Mouse (Mus musculus) forebrain, embryonic 14.5 days (tissue): Measurements from ENCODE around the gene Rasgef1b. TPM values are rescaled to one million over a fixed set of nuclear protein-coding genes. Genes with fewer than 3 reads are reported as not detected.
A peak's percentile ranks its signal among the peaks of the same experiment; 100 is the strongest.

Experiments
- ATAC-seq: fragments of 200-750 bp; cut with Nextera tagmentation; 2 replicates; pipeline ENCODE4 v1.8.0; 2017; ENCODE audit warnings: mild to moderate bottlenecking, moderate library complexity
- DNase-seq: peaks from one replicate; pipeline ENCODE4 v3.0.0-alpha.2; 2015; ENCODE audit warnings: low spot score
- H3K27ac ChIP-seq: fragments of 300-500 bp; sonication (generic); 2 replicates; pipeline ENCODE4 v1.5.1; 2014; ENCODE audit warnings: low read depth, mild to moderate bottlenecking, control low read depth, low read length, moderate library complexity
- H3K27me3 ChIP-seq: fragments of 300-500 bp; sonication (generic); replicated peaks from 2 replicates; pipeline ENCODE4 v1.6.1; 2014; ENCODE audit warnings: low read length, control low read depth, mixed read lengths; ENCODE audit not compliant: control insufficient read depth, insufficient read depth
- H3K36me3 ChIP-seq: fragments of 300-500 bp; sonication (generic); 2 replicates; pipeline ENCODE4 v1.6.1; 2014; ENCODE audit warnings: low read length, control low read depth; ENCODE audit not compliant: control insufficient read depth, insufficient read depth
- H3K4me1 ChIP-seq: fragments of 300-500 bp; sonication (generic); 2 replicates; pipeline ENCODE4 v1.6.1; 2014; ENCODE audit warnings: antibody characterized with exemption, low read length, control low read depth; ENCODE audit not compliant: control insufficient read depth, insufficient read depth
- H3K4me2 ChIP-seq: fragments of 300-500 bp; sonication (generic); 2 replicates; pipeline ENCODE4 v1.6.1; 2014; ENCODE audit warnings: mild to moderate bottlenecking, control low read depth, low read length
- H3K4me3 ChIP-seq: fragments of 300-500 bp; sonication (generic); 2 replicates; pipeline ENCODE4 v1.5.1; 2014; ENCODE audit warnings: low read depth, low read length, control low read depth
- H3K9ac ChIP-seq: fragments of 300-500 bp; sonication (generic); 2 replicates; pipeline ENCODE4 v1.6.1; 2014; ENCODE audit warnings: mild to moderate bottlenecking, low read length, control low read depth, moderate library complexity
- H3K9me3 ChIP-seq: fragments of 300-500 bp; sonication (generic); replicated peaks from 2 replicates; pipeline ENCODE4 v1.6.1; 2016; ENCODE audit warnings: low read length, control low read depth, mixed read lengths; ENCODE audit not compliant: control insufficient read depth
- WGBS: fragments of 180-500 bp; shearing (Covaris S2); extraction: QIAGEN DNeasy Blood & Tissue Kit; methylation state at CpG from one replicate; pipeline ENCODE4 v1.1.7; 2014; 5-methylcytosine and 5-hydroxymethylcytosine counted together
- polyA plus RNA-seq: library from polyadenylated mRNA; unstranded; fragments of >200 nt; fragmentation: Nextera tagmentation; extraction: Ambion mirVana; gene quantifications from 2 replicates; pipeline ENCODE4 v1.2.1, GENCODE M21; 2014

Gene Rasgef1b
- polyA plus RNA-seq, 1 experiment from 2014 or later, result 97.5 TPM

DNA sequence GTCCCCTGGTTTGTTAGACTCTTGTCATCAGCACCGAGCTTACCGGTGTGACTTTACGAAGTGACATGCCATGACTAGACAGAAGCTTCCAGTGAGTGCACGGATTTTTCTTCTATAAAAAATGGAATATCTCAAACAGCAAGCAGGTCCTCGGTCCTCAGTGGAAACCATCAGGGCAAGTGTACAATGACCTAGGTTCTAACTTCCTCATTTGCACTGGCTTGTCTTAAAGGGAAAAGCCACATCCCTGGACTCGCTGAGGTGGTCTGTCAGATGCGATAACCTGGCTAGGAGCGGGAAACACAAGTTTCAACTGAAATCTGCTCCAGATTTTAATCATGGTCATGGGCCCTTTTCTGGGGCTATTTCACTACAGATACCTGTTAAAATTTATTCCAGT lies 450.5 kb downstream of the Rasgef1b start:
- no peak overlapping the region for H3K27ac ChIP-seq
- no peak overlapping the region for H3K4me2 ChIP-seq
- 95% methylated on average over 8 of the region's 8 CpGs for WGBS
- H3K27me3 ChIP-seq, result no peaks in the 10 kb centered on the region
- ATAC-seq (no peak), DNase-seq (no peak)
- no peak overlapping the region for H3K4me3 ChIP-seq
- no peaks in the 10 kb centered on the region for H3K9me3 ChIP-seq
- no peaks in the 10 kb centered on the region for H3K36me3 ChIP-seq
- peaks cover 35% of the 10 kb centered on the region for H3K4me1 ChIP-seq
- no peak overlapping the region for H3K9ac ChIP-seq

DNA sequence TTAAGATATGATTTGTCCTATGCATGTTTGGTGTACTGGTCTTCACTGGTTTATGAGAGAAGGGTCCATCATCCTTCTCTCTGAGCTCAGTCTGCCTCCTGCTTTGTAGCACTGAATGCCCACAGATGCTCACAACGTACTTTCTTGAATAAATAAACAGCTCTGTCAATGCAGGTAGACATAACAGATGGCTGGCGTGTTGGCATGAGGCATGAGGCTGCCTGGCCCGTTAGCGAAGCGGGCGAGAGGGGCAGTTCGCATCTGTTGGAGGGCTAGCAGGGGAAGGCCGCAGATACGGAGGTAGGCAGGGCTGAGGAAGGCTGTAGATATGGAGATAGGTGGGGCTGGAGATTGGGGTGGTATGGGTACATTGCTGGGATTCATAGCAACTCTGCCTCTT lies 451.3 kb downstream of the Rasgef1b start:
- H3K4me2 ChIP-seq, result no peak overlapping the region
- H3K36me3 ChIP-seq, result no peaks in the 10 kb centered on the region
- no peaks in the 10 kb centered on the region for H3K9me3 ChIP-seq
- ATAC-seq (peak; percentile 11), DNase-seq (peak; percentile 75)
- H3K4me1 ChIP-seq, result peaks cover 41% of the 10 kb centered on the region
- peak overlapping the region; percentile 61; the same call in 1 of the 2 replicates for H3K27ac ChIP-seq
- no peaks in the 10 kb centered on the region for H3K27me3 ChIP-seq
- 58% methylated on average over 9 of the region's 9 CpGs for WGBS
- no peak overlapping the region for H3K4me3 ChIP-seq
- H3K9ac ChIP-seq, result no peak overlapping the region

DNA sequence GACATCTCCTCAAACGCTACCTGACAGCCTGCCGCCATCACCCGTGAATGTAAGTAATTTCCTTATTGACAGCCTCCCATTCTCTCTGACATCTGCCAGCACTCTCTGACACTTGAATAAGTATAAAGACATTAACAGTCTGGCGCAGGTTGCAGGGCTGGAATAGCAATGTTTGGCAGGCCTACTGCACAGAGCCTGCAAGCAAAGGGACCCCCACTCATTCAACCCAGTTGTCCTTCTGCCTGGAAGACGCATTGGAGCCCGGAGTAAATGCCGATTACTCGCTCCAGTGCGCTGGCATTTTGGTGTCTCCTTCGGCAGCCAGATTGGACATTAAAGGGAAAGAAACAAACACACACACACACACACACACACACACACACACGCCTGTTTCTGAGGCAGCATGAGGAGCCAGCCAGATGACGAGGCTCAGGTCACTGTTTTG lies 454.7 kb downstream of the Rasgef1b start:
- H3K27me3 ChIP-seq, result no peaks in the 10 kb centered on the region
- no peaks in the 10 kb centered on the region for H3K9me3 ChIP-seq
- peaks cover 36% of the 10 kb centered on the region for H3K4me1 ChIP-seq
- H3K4me2 ChIP-seq, result peak overlapping the region; percentile 27; the same call in 1 of the 2 replicates
- H3K9ac ChIP-seq, result no peak overlapping the region; the same call in 1 of the 2 replicates
- ATAC-seq (peak; percentile 95), DNase-seq (peak; percentile 97)
- no peak overlapping the region for H3K4me3 ChIP-seq
- WGBS, result 10% methylated on average over 12 of the region's 12 CpGs
- H3K27ac ChIP-seq, result peak overlapping the region; percentile 86
- H3K36me3 ChIP-seq, result no peaks in the 10 kb centered on the region

DNA sequence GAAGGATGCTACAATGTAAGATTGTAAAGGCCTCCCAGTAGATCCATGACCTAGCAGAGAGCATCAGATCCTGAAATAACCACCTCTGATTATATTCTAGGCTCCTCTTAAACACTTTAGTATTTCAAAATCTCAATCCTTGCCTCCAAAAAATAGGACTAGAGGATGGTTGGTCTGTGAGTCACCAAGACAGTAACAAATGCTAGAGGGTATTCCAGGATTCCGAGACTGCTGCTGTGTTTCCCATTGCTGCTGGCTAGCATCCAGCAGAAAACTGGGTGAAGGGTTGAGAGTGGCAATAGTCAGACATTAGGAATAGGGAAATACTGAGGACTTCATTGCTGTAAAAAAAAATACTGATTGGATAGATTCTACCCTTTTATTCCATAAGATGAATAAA lies 457.3 kb downstream of the Rasgef1b start:
- WGBS, result 66% methylated on average over 1 of the region's 1 CpGs
- ATAC-seq (no peak), DNase-seq (no peak)
- Histone ChIP-seq H3K4me2 (no peak overlapping the region), H3K27me3 (no peaks in the 10 kb centered on the region), H3K4me3 (no peak overlapping the region), H3K4me1 (peaks cover 25% of the 10 kb centered on the region), H3K27ac (no peak overlapping the region), H3K9ac (no peak overlapping the region), H3K9me3 (no peaks in the 10 kb centered on the region), H3K36me3 (no peaks in the 10 kb centered on the region)

DNA sequence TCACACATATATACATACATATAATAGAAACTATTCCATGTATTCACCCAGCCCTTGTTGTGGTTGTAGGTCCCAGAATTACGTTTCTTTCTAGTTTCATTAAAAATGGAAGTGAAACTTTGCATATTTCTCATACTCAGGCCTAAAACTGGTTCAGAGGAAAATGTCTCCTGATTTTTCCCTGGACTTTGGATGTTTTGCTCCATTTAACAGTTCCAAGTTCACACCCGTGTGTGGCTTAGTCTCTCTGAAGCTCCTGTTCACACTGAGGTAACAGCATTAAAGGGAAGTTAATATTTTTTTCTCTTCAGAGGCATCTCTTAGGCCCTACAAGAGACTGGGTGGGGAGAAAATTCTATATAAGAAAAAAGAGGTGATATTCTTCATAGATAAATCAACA lies 459.7 kb downstream of the Rasgef1b start:
- no peak for ATAC-seq
- WGBS, result 88% methylated on average over 2 of the region's 2 CpGs
- H3K4me2 ChIP-seq, result no peak overlapping the region
- no peak for DNase-seq
- H3K4me1 ChIP-seq, result peaks cover 13% of the 10 kb centered on the region
- H3K27ac ChIP-seq, result no peak overlapping the region
- no peak overlapping the region for H3K4me3 ChIP-seq
- no peak overlapping the region for H3K9ac ChIP-seq
- H3K27me3 ChIP-seq, result no peaks in the 10 kb centered on the region
- H3K36me3 ChIP-seq, result no peaks in the 10 kb centered on the region
- no peaks in the 10 kb centered on the region for H3K9me3 ChIP-seq

DNA sequence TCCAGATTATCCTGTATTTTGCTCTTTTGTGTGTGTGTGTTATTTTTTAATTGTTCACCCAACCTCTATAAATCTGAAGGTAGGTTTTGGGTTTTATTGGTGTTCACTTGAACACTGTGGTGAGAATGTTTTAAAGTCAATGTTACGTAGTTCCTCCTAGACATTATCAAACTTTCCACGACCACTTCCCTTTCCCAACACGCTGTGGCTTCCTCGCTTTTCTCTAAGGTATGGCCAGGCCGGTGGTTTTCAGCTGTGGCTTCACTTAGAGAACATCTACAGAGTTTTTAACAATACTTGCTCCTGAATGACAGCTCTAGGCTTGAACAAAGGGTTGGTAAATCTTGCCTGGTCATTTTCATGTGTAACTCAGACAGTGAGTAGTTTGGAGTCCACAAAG lies 461.5 kb downstream of the Rasgef1b start:
- Histone ChIP-seq H3K27me3 (no peaks in the 10 kb centered on the region), H3K36me3 (no peaks in the 10 kb centered on the region), H3K9ac (no peak overlapping the region), H3K27ac (no peak overlapping the region), H3K9me3 (no peaks in the 10 kb centered on the region), H3K4me3 (no peak overlapping the region), H3K4me2 (no peak overlapping the region), H3K4me1 (no peaks in the 10 kb centered on the region)
- ATAC-seq (no peak), DNase-seq (no peak)
- WGBS, result 92% methylated on average over 5 of the region's 5 CpGs

DNA sequence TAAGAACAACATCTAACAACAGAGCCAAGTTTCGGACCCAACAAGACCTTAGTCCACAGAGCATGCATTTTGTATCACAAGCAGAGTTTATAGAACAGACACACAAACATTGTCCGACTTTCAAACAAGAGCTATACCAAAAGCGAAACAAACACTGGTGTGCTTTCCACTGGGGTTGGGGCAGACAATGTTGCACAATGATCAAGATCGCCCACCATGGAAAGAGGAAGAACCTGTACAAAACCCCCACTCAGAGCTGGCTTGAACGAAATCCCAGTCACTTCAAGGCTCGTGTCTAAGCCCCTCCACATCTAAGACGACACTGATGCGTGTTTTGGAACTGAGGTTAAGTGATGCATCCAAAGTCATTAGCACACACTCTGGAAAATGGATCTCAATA lies 462.6 kb downstream of the Rasgef1b start:
- Histone ChIP-seq H3K4me1 (no peaks in the 10 kb centered on the region), H3K27ac (no peak overlapping the region), H3K9ac (no peak overlapping the region), H3K4me2 (no peak overlapping the region), H3K36me3 (no peaks in the 10 kb centered on the region), H3K9me3 (no peaks in the 10 kb centered on the region), H3K4me3 (no peak overlapping the region), H3K27me3 (no peaks in the 10 kb centered on the region)
- WGBS, result 90% methylated on average over 8 of the region's 8 CpGs
- DNase-seq (no peak), ATAC-seq (no peak)

DNA sequence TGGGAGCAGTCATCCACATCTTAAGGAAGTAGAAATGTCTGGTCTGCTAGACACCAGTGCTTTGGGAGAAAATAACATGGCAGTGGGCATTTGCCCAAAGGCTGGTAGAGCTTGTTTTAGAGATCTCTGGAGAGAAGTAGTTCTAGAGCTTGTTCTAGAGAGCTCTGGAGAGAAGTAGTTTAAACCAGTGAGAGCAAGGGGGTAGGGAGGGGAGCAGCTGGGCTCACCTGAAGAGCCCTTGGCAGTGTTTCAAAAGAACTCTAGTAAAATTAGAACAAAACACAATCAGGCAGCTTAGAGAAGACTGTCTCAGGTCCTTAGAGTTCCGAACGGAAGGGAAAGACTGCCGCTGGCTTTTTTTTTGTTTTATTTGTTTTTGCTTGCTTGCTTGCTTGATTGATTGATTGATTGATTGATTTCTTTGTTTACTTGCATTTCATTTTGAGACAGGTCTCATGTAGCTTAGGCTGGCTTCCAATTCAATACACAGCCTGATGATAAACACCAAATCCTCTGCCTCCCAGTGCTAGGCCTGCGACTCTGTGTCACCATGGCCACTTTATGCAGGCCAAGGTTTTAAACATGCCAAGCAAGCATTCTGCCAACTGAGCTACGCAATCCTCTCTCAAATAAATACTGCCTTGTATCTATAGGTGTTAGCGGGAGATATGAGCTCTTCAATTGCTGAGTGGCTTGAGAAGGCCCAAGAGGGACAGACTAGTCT lies 466.5 kb downstream of the Rasgef1b start:
- Histone ChIP-seq H3K36me3 (no peaks in the 10 kb centered on the region), H3K4me3 (no peak overlapping the region), H3K27me3 (no peaks in the 10 kb centered on the region), H3K9ac (no peak overlapping the region), H3K4me1 (0 out of 2 replicates have a peak, but pooled peaks cover 3% of the 10 kb centered on the region), H3K27ac (no peak overlapping the region), H3K4me2 (no peak overlapping the region), H3K9me3 (no peaks in the 10 kb centered on the region)
- ATAC-seq (no peak), DNase-seq (no peak)
- 62% methylated on average over 6 of the region's 6 CpGs for WGBS

DNA sequence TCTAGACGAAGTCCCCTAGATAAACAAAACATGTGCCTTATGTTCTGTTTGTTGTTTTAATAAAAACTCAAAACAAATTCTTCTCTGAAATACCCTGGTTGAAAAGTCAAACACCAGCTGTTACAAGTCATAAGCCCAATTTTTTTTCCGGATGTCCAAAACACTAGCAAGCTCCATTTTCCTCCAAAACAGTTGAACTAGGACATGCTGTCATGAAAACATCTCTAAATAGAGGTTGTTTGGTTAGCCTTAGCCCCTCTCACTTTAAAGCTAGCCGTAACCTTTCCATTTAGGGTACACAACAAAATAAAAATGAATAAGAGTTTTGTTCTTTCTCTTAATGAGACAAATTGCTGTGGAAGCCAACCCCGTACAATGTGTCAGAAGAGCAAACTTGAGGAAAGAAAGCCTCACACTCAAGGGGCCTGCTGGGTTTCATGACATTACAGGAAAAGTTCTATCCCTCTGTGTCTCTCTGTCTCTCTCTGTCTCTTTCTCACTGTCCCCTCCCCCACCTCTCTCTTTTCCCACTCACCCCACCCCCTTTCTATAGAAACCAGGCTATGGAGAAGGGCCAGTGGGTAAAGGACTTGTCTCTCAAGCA lies 467.6 kb downstream of the Rasgef1b start:
- no peaks in the 10 kb centered on the region for H3K9me3 ChIP-seq
- 83% methylated on average over 4 of the region's 4 CpGs for WGBS
- ATAC-seq, result no peak

More for the DNA sequence above, 467.6 kb downstream of the Rasgef1b start:
- Histone ChIP-seq H3K4me2 (no peak overlapping the region), H3K4me1 (0 out of 2 replicates have a peak, but pooled peaks cover 3% of the 10 kb centered on the region), H3K27me3 (no peaks in the 10 kb centered on the region), H3K36me3 (no peaks in the 10 kb centered on the region), H3K4me3 (no peak overlapping the region), H3K9ac (no peak overlapping the region), H3K27ac (no peak overlapping the region)
- no peak for DNase-seq
